Mouse (Mus musculus) c-Kit-positive CD71-positive TER-119-positive erythroid progenitor cells, embryonic 14.5 days (primary cell): ENCODE measurements at regions not wholly inside any gene's neighbourhood (a gene's known extent, or its start where the extent isn't known, plus 50 kb on each side); places are given as distances from the start of the nearest gene placed in this dataset.
"Not testable (repeated sequence)": the region's sequence is repeated elsewhere in the genome, so short reads cannot be mapped to it uniquely, and the experiment has no call there.

Experiments
- DNase-seq: peaks from one replicate; pipeline ENCODE4 v3.0.0-alpha.2; 2013; ENCODE audit warnings: low spot score

- DNase-seq: no peak
Measured at GRCm38 (mm10) chr9:32940919-32941767, 305.1 kb downstream of the Ets1 start.

GRCm38 (mm10) chr9:32941768-32942030 lies 305.7 kb downstream of the Ets1 start:
- no peak for DNase-seq

- DNase-seq: no peak
Measured at GRCm38 (mm10) chr9:32947221-32947620, 311.2 kb downstream of the Ets1 start.

GRCm38 (mm10) chr9:32949036-32949435 lies 313.0 kb downstream of the Ets1 start:
- DNase-seq: no peak

GRCm38 (mm10) chr9:32958716-32959115 lies 322.7 kb downstream of the Ets1 start:
- no peak for DNase-seq

GRCm38 (mm10) chr9:32959468-32959867 lies 323.4 kb downstream of the Ets1 start:
- DNase-seq: not testable (repeated sequence)

GRCm38 (mm10) chr9:32962679-32963205 lies 326.7 kb downstream of the Ets1 start:
- DNase-seq: no peak

GRCm38 (mm10) chr9:32968446-32968845 lies 332.4 kb downstream of the Ets1 start:
- no peak for DNase-seq

GRCm38 (mm10) chr9:32971421-32971820 lies 335.4 kb downstream of the Ets1 start:
- no peak for DNase-seq

GRCm38 (mm10) chr9:32971926-32972325 lies 335.9 kb downstream of the Ets1 start:
- DNase-seq: no peak

GRCm38 (mm10) chr9:32972431-32973052 lies 336.5 kb downstream of the Ets1 start:
- no peak for DNase-seq

- DNase-seq: no peak
Measured at GRCm38 (mm10) chr9:32977732-32978131, 341.7 kb downstream of the Ets1 start.

GRCm38 (mm10) chr9:32980846-32981245 lies 344.8 kb downstream of the Ets1 start:
- DNase-seq: no peak

- DNase-seq: no peak
Measured at GRCm38 (mm10) chr9:32983182-32983581, 347.2 kb downstream of the Ets1 start.

- no peak for DNase-seq
Measured at GRCm38 (mm10) chr9:32986836-32987673, 351.0 kb downstream of the Ets1 start.

GRCm38 (mm10) chr9:32989006-32989405 lies 353.0 kb downstream of the Ets1 start:
- no peak for DNase-seq

GRCm38 (mm10) chr9:32998323-32998722 lies 362.3 kb downstream of the Ets1 start:
- no peak for DNase-seq

GRCm38 (mm10) chr9:33000691-33001164 lies 364.7 kb downstream of the Ets1 start:
- no peak for DNase-seq

- no peak for DNase-seq
Measured at GRCm38 (mm10) chr9:33001165-33001949, 365.3 kb downstream of the Ets1 start.

GRCm38 (mm10) chr9:33003880-33004279 lies 367.9 kb downstream of the Ets1 start:
- no peak for DNase-seq

GRCm38 (mm10) chr9:33004536-33004935 lies 368.5 kb downstream of the Ets1 start:
- DNase-seq: no peak
